Mouse (Mus musculus): ENCODE measurements around the gene Asb1.

- TF ChIP-seq CTCF (IDR thresholded peaks at IDR 0.05; ENCODE audit: control insufficient read depth, insufficient read depth, insufficient replicate concordance, low read depth, low read length) (no peak), POLR2A (IDR thresholded peaks at IDR 0.05; ENCODE audit: control insufficient read depth, low read depth, low read length) (no peak)
Measured at GRCm38 (mm10) chr1:91557099-91557498, 16.8 kb downstream of the Asb1 start.

All from testis, adult 2 months (tissue).